Mouse (Mus musculus) spleen, adult 2 months (tissue): ENCODE results near the gene Arid3b.

ENCODE experiments used
- CTCF ChIP-seq: fragments of 200-500 bp; IDR thresholded peaks from 2 replicates; pipeline ENCODE4 v1.5.1; 2011; ENCODE audit warnings: mild to moderate bottlenecking, inconsistent platforms; ENCODE audit not compliant: insufficient read depth, insufficient read length, insufficient replicate concordance; ENCODE audit errors: extremely low read depth
- POLR2A ChIP-seq: fragments of 200-500 bp; IDR thresholded peaks from 2 replicates; pipeline ENCODE4 v1.6.1; 2011; ENCODE audit warnings: low read depth, low read length, inconsistent platforms

DNA sequence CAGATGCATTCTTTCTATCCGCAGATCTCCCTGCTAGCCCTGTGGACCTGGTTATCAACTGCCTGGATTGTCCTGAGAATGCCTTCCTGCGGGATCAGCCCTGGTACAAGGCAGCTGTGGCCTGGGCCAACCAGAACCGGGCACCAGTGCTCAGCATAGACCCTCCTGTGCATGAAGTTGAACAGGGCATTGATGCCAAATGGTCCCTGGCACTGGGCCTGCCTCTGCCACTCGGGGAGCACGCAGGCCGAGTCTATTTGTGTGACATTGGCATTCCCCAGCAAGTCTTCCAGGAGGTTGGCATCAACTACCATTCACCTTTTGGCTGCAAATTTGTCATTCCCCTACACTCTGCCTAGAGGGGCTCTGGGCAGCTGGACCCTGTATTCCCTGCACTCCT is 88.5 kb downstream of the Arid3b start:
- TF ChIP-seq POLR2A (no peak), CTCF (no peak)
